Mouse (Mus musculus): ENCODE measurements around the gene Smco4.
"Not testable (repeated sequence)": the region's sequence is repeated elsewhere in the genome, so short reads cannot be mapped to it uniquely, and the experiment has no call there.

DNA sequence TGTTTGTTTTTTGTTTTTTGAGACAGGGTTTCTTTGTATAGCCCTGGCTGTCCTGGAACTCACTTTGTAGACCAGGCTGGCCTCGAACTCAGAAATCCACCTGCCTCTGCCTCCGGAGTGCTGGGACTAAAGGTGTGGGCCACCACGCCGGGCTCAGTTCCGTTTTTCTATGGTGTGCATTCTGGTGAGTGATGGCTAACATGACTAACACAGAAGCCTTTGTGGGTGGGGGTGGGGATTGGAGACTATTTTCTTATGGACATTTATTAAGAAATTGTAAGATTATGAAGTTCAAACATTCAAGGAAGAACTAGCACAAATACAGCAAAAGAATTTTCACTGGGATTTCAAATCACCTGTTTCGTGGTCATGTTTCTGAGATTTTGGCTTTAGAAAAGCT lies 57.8 kb downstream of the Smco4 start:
- not testable (repeated sequence) for TF ChIP-seq GATA1, TAL1 (IDR thresholded peaks at IDR 0.05; ENCODE audit: low read length)
